Mouse (Mus musculus): ENCODE measurements around the gene Tamm41. TPM values are rescaled to one million over a fixed set of nuclear protein-coding genes. Genes with fewer than 3 reads are reported as not detected.

The Tamm41 gene
- total and polyA plus RNA-seq, 2 experiments from 2014 or later: 23.9 to 30.5 TPM

- H3K36me3 ChIP-seq (replicated peaks; ENCODE audit: control insufficient read depth, insufficient read depth, low read length): no peaks in the 10 kb centered on the region
- H3K9me3 ChIP-seq (replicated peaks; ENCODE audit: control insufficient read depth, low read length): no peaks in the 10 kb centered on the region
- 50% methylated on average over 3 of the region's 3 CpGs for WGBS
- H3K9ac ChIP-seq (replicated peaks; ENCODE audit: low read depth, low read length): no peak overlapping the region
- H3K27me3 ChIP-seq (ENCODE audit: control insufficient read depth, insufficient read depth, low read length): no peaks in the 10 kb centered on the region
- H3K4me1 ChIP-seq (ENCODE audit: control insufficient read depth, insufficient read depth): no peaks in the 10 kb centered on the region
- H3K27ac ChIP-seq (ENCODE audit: low read depth): no peak overlapping the region
- ATAC-seq (ENCODE audit: insufficient read depth, low read depth) (no peak), DNase-seq (ENCODE audit: low spot score) (no peak)
- H3K4me2 ChIP-seq (ENCODE audit: low read depth, low read length): no peak overlapping the region
- TF ChIP-seq EP300 (IDR thresholded peaks at IDR 0.05; ENCODE audit: low read depth) (no peak), CTCF (IDR thresholded peaks at IDR 0.05; ENCODE audit: low read depth) (no peak)
- H3K4me3 ChIP-seq (ENCODE audit: low read depth, low read length): no peak overlapping the region
Observed at GRCm38 (mm10) chr6:114988619-114988980, 49.1 kb downstream of the Tamm41 start.

- no peaks in the 10 kb centered on the region for H3K9me3 ChIP-seq (replicated peaks; ENCODE audit: control insufficient read depth, low read length)
- H3K36me3 ChIP-seq (replicated peaks; ENCODE audit: control insufficient read depth, insufficient read depth, low read length): no peaks in the 10 kb centered on the region
- no peak overlapping the region for H3K4me3 ChIP-seq (ENCODE audit: low read depth, low read length)
- DNase-seq (ENCODE audit: low spot score) (no peak), ATAC-seq (ENCODE audit: insufficient read depth, low read depth) (no peak)
- 72% methylated on average over 7 of the region's 7 CpGs for WGBS
- no peaks in the 10 kb centered on the region for H3K4me1 ChIP-seq (ENCODE audit: control insufficient read depth, insufficient read depth)
- no peak for TF ChIP-seq EP300 (IDR thresholded peaks at IDR 0.05; ENCODE audit: low read depth)
- TF ChIP-seq CTCF (IDR thresholded peaks at IDR 0.05; ENCODE audit: low read depth): no peak
- H3K27me3 ChIP-seq (ENCODE audit: control insufficient read depth, insufficient read depth, low read length): no peaks in the 10 kb centered on the region
- H3K27ac ChIP-seq (ENCODE audit: low read depth): no peak overlapping the region
- no peak overlapping the region for H3K9ac ChIP-seq (replicated peaks; ENCODE audit: low read depth, low read length)
- H3K4me2 ChIP-seq (ENCODE audit: low read depth, low read length): no peak overlapping the region
Observed at GRCm38 (mm10) chr6:114987966-114988618, 49.6 kb downstream of the Tamm41 start.

GRCm38 (mm10) chr6:114982671-114983070 lies 55.0 kb downstream of the Tamm41 start:
- Histone ChIP-seq H3K4me3 (ENCODE audit: low read depth, low read length) (no peak overlapping the region), H3K36me3 (replicated peaks; ENCODE audit: control insufficient read depth, insufficient read depth, low read length) (no peaks in the 10 kb centered on the region), H3K27ac (ENCODE audit: low read depth) (no peak overlapping the region), H3K27me3 (ENCODE audit: control insufficient read depth, insufficient read depth, low read length) (no peaks in the 10 kb centered on the region), H3K9me3 (replicated peaks; ENCODE audit: control insufficient read depth, low read length) (no peaks in the 10 kb centered on the region), H3K4me2 (ENCODE audit: low read depth, low read length) (no peak overlapping the region), H3K4me1 (ENCODE audit: control insufficient read depth, insufficient read depth) (no peaks in the 10 kb centered on the region), H3K9ac (replicated peaks; ENCODE audit: low read depth, low read length) (no peak overlapping the region)
- WGBS: 71% methylated on average over 7 of the region's 7 CpGs
- no peak for ATAC-seq (ENCODE audit: insufficient read depth, low read depth)
- no peak for TF ChIP-seq EP300 (IDR thresholded peaks at IDR 0.05; ENCODE audit: low read depth)
- no peak for TF ChIP-seq CTCF (IDR thresholded peaks at IDR 0.05; ENCODE audit: low read depth)
- DNase-seq (ENCODE audit: low spot score): no peak

- no peak overlapping the region for H3K4me3 ChIP-seq (ENCODE audit: low read depth, low read length)
- TF ChIP-seq CTCF (IDR thresholded peaks at IDR 0.05; ENCODE audit: low read depth) (no peak), EP300 (IDR thresholded peaks at IDR 0.05; ENCODE audit: low read depth) (no peak)
- no peak for ATAC-seq (ENCODE audit: insufficient read depth, low read depth)
- H3K4me1 ChIP-seq (ENCODE audit: control insufficient read depth, insufficient read depth): no peaks in the 10 kb centered on the region
- H3K9me3 ChIP-seq (replicated peaks; ENCODE audit: control insufficient read depth, low read length): no peaks in the 10 kb centered on the region
- no peaks in the 10 kb centered on the region for H3K27me3 ChIP-seq (ENCODE audit: control insufficient read depth, insufficient read depth, low read length)
- no peak overlapping the region for H3K4me2 ChIP-seq (ENCODE audit: low read depth, low read length)
- 35% methylated on average over 1 of the region's 1 CpGs for WGBS
- H3K9ac ChIP-seq (replicated peaks; ENCODE audit: low read depth, low read length): no peak overlapping the region
- no peak for DNase-seq (ENCODE audit: low spot score)
- no peak overlapping the region for H3K27ac ChIP-seq (ENCODE audit: low read depth)
- no peaks in the 10 kb centered on the region for H3K36me3 ChIP-seq (replicated peaks; ENCODE audit: control insufficient read depth, insufficient read depth, low read length)
Observed at GRCm38 (mm10) chr6:114979715-114980114, 58.0 kb downstream of the Tamm41 start.

GRCm38 (mm10) chr6:114976915-114977419 lies 60.7 kb downstream of the Tamm41 start:
- TF ChIP-seq CTCF (IDR thresholded peaks at IDR 0.05; ENCODE audit: low read depth) (no peak), EP300 (IDR thresholded peaks at IDR 0.05; ENCODE audit: low read depth) (no peak)
- Histone ChIP-seq H3K4me1 (ENCODE audit: control insufficient read depth, insufficient read depth) (no peaks in the 10 kb centered on the region), H3K4me2 (ENCODE audit: low read depth, low read length) (no peak overlapping the region), H3K36me3 (replicated peaks; ENCODE audit: control insufficient read depth, insufficient read depth, low read length) (no peaks in the 10 kb centered on the region), H3K9ac (replicated peaks; ENCODE audit: low read depth, low read length) (no peak overlapping the region), H3K9me3 (replicated peaks; ENCODE audit: control insufficient read depth, low read length) (no peaks in the 10 kb centered on the region), H3K27me3 (ENCODE audit: control insufficient read depth, insufficient read depth, low read length) (no peaks in the 10 kb centered on the region), H3K27ac (ENCODE audit: low read depth) (no peak overlapping the region), H3K4me3 (ENCODE audit: low read depth, low read length) (no peak overlapping the region)
- DNase-seq (ENCODE audit: low spot score) (no peak), ATAC-seq (ENCODE audit: insufficient read depth, low read depth) (no peak)
- WGBS: 70% methylated on average over 7 of the region's 7 CpGs

- Histone ChIP-seq H3K27me3 (ENCODE audit: control insufficient read depth, insufficient read depth, low read length) (peaks cover 4% of the 10 kb centered on the region; the same call in 1 of the 2 replicates), H3K27ac (ENCODE audit: low read depth) (no peak overlapping the region), H3K9ac (replicated peaks; ENCODE audit: low read depth, low read length) (no peak overlapping the region), H3K4me2 (ENCODE audit: low read depth, low read length) (no peak overlapping the region), H3K36me3 (replicated peaks; ENCODE audit: control insufficient read depth, insufficient read depth, low read length) (no peaks in the 10 kb centered on the region), H3K9me3 (replicated peaks; ENCODE audit: control insufficient read depth, low read length) (no peaks in the 10 kb centered on the region), H3K4me1 (ENCODE audit: control insufficient read depth, insufficient read depth) (peaks cover 3% of the 10 kb centered on the region; the same call in 1 of the 2 replicates), H3K4me3 (ENCODE audit: low read depth, low read length) (no peak overlapping the region)
- DNase-seq (ENCODE audit: low spot score): no peak
- 90% methylated on average over 1 of the region's 1 CpGs for WGBS
- ATAC-seq (ENCODE audit: insufficient read depth, low read depth): no peak
- TF ChIP-seq EP300 (IDR thresholded peaks at IDR 0.05; ENCODE audit: low read depth) (no peak), CTCF (IDR thresholded peaks at IDR 0.05; ENCODE audit: low read depth) (no peak)
Observed at GRCm38 (mm10) chr6:114974331-114974730, 63.3 kb downstream of the Tamm41 start.
